Mouse (Mus musculus): ENCODE data around the gene Foxred1. TPM values are rescaled to one million over a fixed set of nuclear protein-coding genes. Genes with fewer than 3 reads are reported as not detected.

Foxred1 gene
- polyA plus RNA-seq, 1 experiment, result 16.6 TPM

DNA sequence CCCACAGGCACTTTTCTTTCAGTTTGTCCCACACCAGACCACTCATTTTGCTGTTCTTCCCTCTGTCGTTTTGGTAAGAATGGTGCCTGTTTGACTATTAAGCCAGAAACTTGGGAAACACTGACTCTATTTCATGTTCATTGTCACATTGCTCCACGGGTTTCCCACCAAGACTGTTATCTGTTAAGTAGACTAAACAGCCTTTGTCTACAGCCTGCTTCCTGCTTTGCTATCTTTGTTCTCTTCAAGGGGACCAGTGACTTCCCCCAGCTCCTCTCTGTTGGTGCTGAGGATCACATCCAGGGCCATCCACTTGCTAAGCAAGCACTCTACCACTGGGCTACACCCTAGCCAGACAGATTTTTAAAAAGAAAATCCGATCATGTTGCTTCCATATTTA, 7.3 kb downstream of the Foxred1 start:
- TF ChIP-seq POLR2A (IDR thresholded peaks at IDR 0.05; ENCODE audit: low read depth, low read length), result no peak
- no peak for TF ChIP-seq CTCF (IDR thresholded peaks at IDR 0.05; ENCODE audit: extremely low read depth, insufficient read depth, insufficient read length, insufficient replicate concordance)
- no peak overlapping the region for H3K4me3 ChIP-seq (ENCODE audit: extremely low read depth, insufficient read depth, insufficient read length)
- H3K27me3 ChIP-seq (ENCODE audit: control insufficient read depth, insufficient read depth, low read length), result no peaks in the 10 kb centered on the region
- WGBS, result 68% methylated on average over 3 of the region's 3 CpGs
- peaks cover 16% of the 10 kb centered on the region for H3K36me3 ChIP-seq (ENCODE audit: control insufficient read depth, insufficient read depth, low read length)
- no peak overlapping the region for H3K27ac ChIP-seq (ENCODE audit: insufficient read depth, low read length)
- peaks cover 8% of the 10 kb centered on the region for H3K4me1 ChIP-seq (ENCODE audit: control insufficient read depth, insufficient read depth, insufficient read length)
- DNase-seq (ENCODE audit: low read depth in 1 of 2, low spot score in 2 of 2), result no peak

DNA sequence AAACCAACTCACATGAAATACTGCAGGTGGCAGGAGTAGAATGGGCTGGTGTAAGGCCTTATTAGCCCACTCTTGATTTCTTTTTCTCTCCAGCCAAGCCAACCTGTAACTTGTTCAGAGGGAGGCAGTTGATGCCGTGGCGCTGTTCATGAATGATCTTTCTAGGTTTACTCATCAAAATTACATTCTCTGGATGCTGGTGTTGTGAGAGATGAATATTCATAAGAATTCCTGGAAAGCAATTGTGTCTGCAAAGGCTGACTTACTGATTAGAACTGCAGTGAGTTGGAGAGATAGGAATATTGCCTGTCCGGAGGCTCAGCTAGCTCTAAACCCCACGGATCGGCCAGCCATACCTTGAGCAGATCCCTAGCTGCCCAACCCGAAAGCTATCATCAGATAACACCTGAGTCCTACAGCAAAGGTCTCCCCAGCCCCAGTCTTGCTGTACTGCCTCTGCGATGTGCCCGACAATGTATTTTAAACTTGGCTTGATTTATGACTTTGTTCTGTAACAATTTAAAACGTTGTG, 10.3 kb downstream of the Foxred1 start:
- WGBS, result 61% methylated on average over 9 of the region's 9 CpGs
- Histone ChIP-seq H3K4me3 (ENCODE audit: extremely low read depth, insufficient read depth, insufficient read length) (no peak overlapping the region; the same call in 1 of the 2 replicates), H3K27ac (ENCODE audit: insufficient read depth, low read length) (no peak overlapping the region), H3K4me1 (ENCODE audit: control insufficient read depth, insufficient read depth, insufficient read length) (peaks cover 8% of the 10 kb centered on the region), H3K27me3 (ENCODE audit: control insufficient read depth, insufficient read depth, low read length) (no peaks in the 10 kb centered on the region), H3K36me3 (ENCODE audit: control insufficient read depth, insufficient read depth, low read length) (peaks cover 2% of the 10 kb centered on the region; the same call in 1 of the 2 replicates)
- DNase-seq (ENCODE audit: low read depth in 1 of 2, low spot score in 2 of 2), result no peak
- TF ChIP-seq CTCF (IDR thresholded peaks at IDR 0.05; ENCODE audit: extremely low read depth, insufficient read depth, insufficient read length, insufficient replicate concordance) (no peak), POLR2A (IDR thresholded peaks at IDR 0.05; ENCODE audit: low read depth, low read length) (no peak)

DNA sequence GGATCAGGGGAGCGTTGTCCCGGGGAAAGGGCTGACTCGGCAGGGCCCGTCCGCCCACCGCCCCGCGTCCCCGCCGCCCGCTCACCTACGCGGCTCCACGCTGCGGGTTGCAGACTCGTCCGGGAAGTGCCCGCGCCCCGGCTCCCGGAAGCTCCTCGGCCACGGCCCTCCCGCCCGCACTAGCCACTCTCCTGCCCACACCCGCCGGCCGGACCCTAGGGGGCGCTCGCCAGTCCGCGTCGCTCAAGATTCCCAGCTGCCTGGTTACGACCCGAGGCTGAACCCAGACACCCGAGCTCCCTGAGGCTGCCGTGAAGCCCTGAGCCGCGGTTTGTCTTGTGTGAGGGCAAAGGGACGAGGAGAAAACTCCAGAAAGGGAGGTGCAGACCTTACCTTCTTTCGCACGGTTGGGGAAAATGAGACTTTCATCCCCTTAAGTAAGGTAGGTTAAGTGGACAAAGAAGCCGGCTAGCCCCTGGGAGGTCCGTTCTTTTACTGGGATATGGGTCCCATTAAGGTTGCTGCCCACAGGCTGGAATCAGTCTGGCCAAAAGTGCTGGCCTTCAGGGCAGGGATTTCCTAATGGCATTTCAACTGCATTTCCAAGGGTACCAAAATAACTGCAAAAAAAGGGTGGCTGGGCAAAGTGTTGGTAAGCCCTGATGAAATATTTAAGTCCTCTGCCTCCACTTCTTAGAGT, 10.9 kb downstream of the Foxred1 start, which contains the start of the genes Srpr and Tirap:
Srpr (plus strand) TSS at position 404 of the 700 bp plus-strand sequence.
Tirap (minus strand) TSS at position 520 of the 700 bp plus-strand sequence.
- Histone ChIP-seq H3K27ac (ENCODE audit: insufficient read depth, low read length) (peak within 1 kb of the TSS; percentile 61), H3K36me3 (ENCODE audit: control insufficient read depth, insufficient read depth, low read length) (peaks cover 2% of the 10 kb centered on the region; the same call in 1 of the 2 replicates), H3K4me3 (ENCODE audit: extremely low read depth, insufficient read depth, insufficient read length) (peak within 1 kb of the TSS; percentile 64), H3K4me1 (ENCODE audit: control insufficient read depth, insufficient read depth, insufficient read length) (peaks cover 8% of the 10 kb centered on the region), H3K27me3 (ENCODE audit: control insufficient read depth, insufficient read depth, low read length) (no peaks in the 10 kb centered on the region)
- under 1% methylated on average over 44 of the region's 44 CpGs for WGBS
- peak; percentile 45 to 88 for DNase-seq (ENCODE audit: low read depth in 1 of 2, low spot score in 2 of 2)
- TF ChIP-seq POLR2A (IDR thresholded peaks at IDR 0.05; ENCODE audit: low read depth, low read length) (no peak), CTCF (IDR thresholded peaks at IDR 0.05; ENCODE audit: extremely low read depth, insufficient read depth, insufficient read length, insufficient replicate concordance) (peak; percentile 85)

DNA sequence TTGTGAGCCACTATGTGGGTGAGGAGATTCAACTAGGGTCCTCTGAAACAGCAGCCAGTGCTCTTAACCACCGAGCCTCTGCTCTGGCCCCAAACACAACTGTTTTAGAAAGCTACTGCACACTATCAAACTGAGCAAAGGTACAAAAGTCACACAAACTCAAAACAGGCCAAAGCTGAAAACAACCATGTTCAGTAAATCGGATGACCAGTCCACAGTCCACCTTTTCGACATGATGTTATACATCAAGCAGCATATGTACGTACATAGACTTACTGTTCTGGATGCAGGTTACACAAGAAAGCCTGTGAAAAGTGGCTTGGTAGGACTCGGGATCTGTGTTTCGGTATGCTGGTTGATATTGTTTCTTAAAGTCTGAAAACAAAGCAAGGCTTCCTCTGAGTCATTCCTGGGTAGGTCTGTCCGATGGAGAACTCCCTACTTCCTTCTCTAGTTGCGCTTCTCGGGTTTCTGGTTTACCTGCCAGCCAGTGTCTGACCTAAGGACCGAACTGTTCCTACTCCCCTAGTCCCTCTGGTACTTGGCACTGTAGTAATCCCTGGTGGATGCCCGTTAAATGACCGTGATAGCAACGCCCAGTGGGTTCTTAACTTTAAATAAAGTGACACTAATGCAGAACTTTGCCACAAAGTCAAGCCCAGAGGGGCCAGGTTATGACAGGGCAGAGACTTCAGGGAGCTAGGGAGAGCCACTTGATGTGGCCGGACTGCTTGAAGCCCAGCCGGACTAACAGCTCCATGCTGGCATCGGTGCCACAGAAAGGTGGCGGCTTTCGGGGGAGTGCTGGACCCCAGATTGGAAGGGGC, 11.7 kb downstream of the Foxred1 start:
- peaks cover 8% of the 10 kb centered on the region for H3K4me1 ChIP-seq (ENCODE audit: control insufficient read depth, insufficient read depth, insufficient read length)
- no peak for TF ChIP-seq CTCF (IDR thresholded peaks at IDR 0.05; ENCODE audit: extremely low read depth, insufficient read depth, insufficient read length, insufficient replicate concordance)
- no peak for TF ChIP-seq POLR2A (IDR thresholded peaks at IDR 0.05; ENCODE audit: low read depth, low read length)

GRCm38 (mm10) chr9:35198351-35198750, 12.5 kb downstream of the Foxred1 start:
- H3K36me3 ChIP-seq (ENCODE audit: control insufficient read depth, insufficient read depth, low read length), result no peaks in the 10 kb centered on the region
- no peak for DNase-seq (ENCODE audit: low read depth in 1 of 2, low spot score in 2 of 2)
- H3K27ac ChIP-seq (ENCODE audit: insufficient read depth, low read length), result no peak overlapping the region; the same call in 1 of the 2 replicates
- TF ChIP-seq POLR2A (IDR thresholded peaks at IDR 0.05; ENCODE audit: low read depth, low read length) (no peak), CTCF (IDR thresholded peaks at IDR 0.05; ENCODE audit: extremely low read depth, insufficient read depth, insufficient read length, insufficient replicate concordance) (no peak)
- 55% methylated on average over 10 of the region's 10 CpGs for WGBS
- no peak overlapping the region for H3K4me3 ChIP-seq (ENCODE audit: extremely low read depth, insufficient read depth, insufficient read length)
- peaks cover 8% of the 10 kb centered on the region for H3K4me1 ChIP-seq (ENCODE audit: control insufficient read depth, insufficient read depth, insufficient read length)
- H3K27me3 ChIP-seq (ENCODE audit: control insufficient read depth, insufficient read depth, low read length), result no peaks in the 10 kb centered on the region

More for the DNA sequence above, 11.7 kb downstream of the Foxred1 start:
- DNase-seq (ENCODE audit: low read depth in 1 of 2, low spot score in 2 of 2), result no peak
- WGBS, result 26% methylated on average over 18 of the region's 18 CpGs
- Histone ChIP-seq H3K27ac (ENCODE audit: insufficient read depth, low read length) (peak overlapping the region; percentile 34; the same call in 1 of the 2 replicates), H3K27me3 (ENCODE audit: control insufficient read depth, insufficient read depth, low read length) (no peaks in the 10 kb centered on the region), H3K36me3 (ENCODE audit: control insufficient read depth, insufficient read depth, low read length) (no peaks in the 10 kb centered on the region), H3K4me3 (ENCODE audit: extremely low read depth, insufficient read depth, insufficient read length) (peak overlapping the region; percentile 64)

- no peak overlapping the region for H3K4me3 ChIP-seq (ENCODE audit: extremely low read depth, insufficient read depth, insufficient read length)
- no peak for TF ChIP-seq CTCF (IDR thresholded peaks at IDR 0.05; ENCODE audit: extremely low read depth, insufficient read depth, insufficient read length, insufficient replicate concordance)
- no peak for TF ChIP-seq POLR2A (IDR thresholded peaks at IDR 0.05; ENCODE audit: low read depth, low read length)
- H3K27ac ChIP-seq (ENCODE audit: insufficient read depth, low read length), result no peak overlapping the region
- H3K36me3 ChIP-seq (ENCODE audit: control insufficient read depth, insufficient read depth, low read length), result no peaks in the 10 kb centered on the region
- no peak for DNase-seq (ENCODE audit: low read depth in 1 of 2, low spot score in 2 of 2)
- peaks cover 8% of the 10 kb centered on the region for H3K4me1 ChIP-seq (ENCODE audit: control insufficient read depth, insufficient read depth, insufficient read length)
- H3K27me3 ChIP-seq (ENCODE audit: control insufficient read depth, insufficient read depth, low read length), result no peaks in the 10 kb centered on the region
- WGBS, result 87% methylated on average over 3 of the region's 3 CpGs
Measured at GRCm38 (mm10) chr9:35197625-35198024, 13.2 kb downstream of the Foxred1 start.

Measured in spleen, adult 2 months (tissue).